Mouse (Mus musculus): Measurements from ENCODE around the gene Ap3d1. TPM values are rescaled to one million over a fixed set of nuclear protein-coding genes. Genes with fewer than 3 reads are reported as not detected.

Ap3d1 gene
- total RNA-seq, 2 experiments from 2014 or later = 145 to 153 TPM

DNA sequence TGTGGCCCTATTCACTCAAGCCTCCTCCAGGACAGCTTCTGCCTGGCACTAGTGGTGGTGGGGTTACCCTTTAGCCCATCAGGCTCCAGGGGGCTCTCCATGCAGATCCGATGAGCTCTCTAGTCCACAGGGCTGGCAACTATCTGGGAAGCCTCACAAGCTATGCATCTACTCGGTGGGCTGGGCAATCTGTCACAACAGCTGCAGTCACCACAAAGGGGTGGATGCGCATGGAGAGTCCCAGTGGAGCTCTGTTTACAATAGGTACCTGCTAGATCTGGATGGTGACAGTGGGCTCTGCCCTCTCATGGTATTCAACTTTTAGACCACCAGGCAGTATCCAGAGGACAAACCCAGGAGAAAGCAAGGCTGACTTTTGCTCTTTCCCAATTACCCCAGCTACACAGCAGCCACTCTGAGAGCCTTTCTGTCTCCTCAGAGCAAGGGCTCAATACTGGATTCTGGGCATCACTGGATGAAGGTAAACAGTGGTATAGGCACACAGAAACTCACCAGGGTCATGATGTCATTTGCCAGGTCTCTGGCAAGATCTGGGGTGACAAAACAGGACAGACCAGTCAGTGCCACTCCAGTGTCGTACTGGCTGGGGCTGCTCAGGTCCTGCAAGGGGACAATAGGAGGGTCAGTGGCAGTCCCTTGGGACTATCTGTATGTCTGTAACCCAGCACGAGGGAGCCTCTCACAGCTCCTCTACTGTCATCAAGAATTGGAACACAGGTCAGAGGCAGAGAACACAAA is 14.5 kb downstream of the Ap3d1 start:
- no peak for TF ChIP-seq CTCF (conservative IDR thresholded peaks at IDR 0.05)
- no peak overlapping the region for H3K27ac ChIP-seq

DNA sequence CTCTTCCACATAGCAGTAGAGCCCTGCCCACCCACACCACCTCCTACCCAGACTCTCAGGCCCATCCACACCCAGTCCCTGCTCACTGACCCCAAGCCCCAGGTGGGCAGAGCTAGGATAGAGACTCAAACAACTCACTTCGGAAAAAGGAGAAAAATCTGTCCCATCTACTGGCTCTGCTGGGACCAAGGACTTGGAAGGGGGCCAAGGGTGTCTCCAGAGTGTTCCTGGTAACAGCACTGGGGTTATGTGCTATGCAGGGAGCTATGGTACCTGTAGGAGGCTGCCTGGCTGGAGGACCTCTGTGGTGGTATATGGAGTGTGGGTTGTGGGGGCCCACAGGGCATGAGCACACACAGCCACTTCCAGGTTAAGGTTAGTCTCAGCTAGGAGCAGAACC is 24.8 kb downstream of the Ap3d1 start:
- no peak for TF ChIP-seq CTCF (conservative IDR thresholded peaks at IDR 0.05)
- no peak for DNase-seq (ENCODE audit: low spot score in 2 of 2)
- Histone ChIP-seq H3K27ac (no peak overlapping the region), H3K4me3 (no peak overlapping the region)

More for the DNA sequence above, 14.5 kb downstream of the Ap3d1 start:
- DNase-seq (ENCODE audit: low spot score in 2 of 2) = no peak
- no peak overlapping the region for H3K4me3 ChIP-seq

DNA sequence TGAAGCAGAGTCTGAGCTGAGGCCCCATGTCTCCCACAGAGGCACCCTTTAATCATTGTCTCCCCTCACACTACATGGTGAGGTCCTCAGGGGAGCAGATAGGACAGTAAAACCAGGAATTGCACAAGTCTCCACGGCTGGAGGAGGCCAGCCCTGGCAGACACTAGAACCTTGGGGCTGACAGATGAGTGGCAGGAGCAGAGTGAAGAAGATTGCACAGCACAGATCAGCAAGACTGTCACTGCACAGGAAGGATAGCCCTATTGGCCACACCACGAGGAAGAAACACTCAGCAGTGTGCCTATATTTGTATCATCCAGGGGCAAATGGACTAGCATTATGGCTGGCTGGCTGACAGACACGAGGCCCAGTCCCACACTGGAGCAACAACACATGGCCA is 31.2 kb downstream of the Ap3d1 start:
- no peak for DNase-seq (ENCODE audit: low spot score in 2 of 2)
- H3K4me3 ChIP-seq = no peak overlapping the region
- H3K27ac ChIP-seq = no peak overlapping the region
- no peak for TF ChIP-seq CTCF (conservative IDR thresholded peaks at IDR 0.05)

DNA sequence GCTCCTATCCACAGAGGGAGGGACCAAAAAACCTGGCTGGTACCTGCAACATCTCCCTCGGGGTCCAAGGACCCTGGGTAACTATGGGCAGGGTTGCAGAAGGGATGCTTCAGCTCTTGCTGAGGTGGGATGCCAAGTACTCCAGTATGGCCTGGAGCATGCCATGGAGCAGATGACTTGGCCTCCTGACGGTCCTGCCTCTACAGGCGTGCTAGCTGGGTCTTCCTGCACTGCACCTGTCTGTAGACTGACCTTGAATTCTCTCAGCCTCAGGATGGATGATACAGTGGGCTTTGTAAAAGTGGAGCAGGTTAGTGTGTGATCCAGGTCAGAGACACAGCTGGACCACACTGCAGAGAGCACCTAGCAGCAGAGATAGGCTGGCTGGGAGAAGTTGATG is 36.6 kb downstream of the Ap3d1 start:
- no peak for TF ChIP-seq CTCF (conservative IDR thresholded peaks at IDR 0.05)
- DNase-seq (ENCODE audit: low spot score in 2 of 2) = no peak
- H3K27ac ChIP-seq = 0 out of 2 replicates have a peak overlapping the region, but pooled peaks have one; percentile 32
- H3K4me3 ChIP-seq = no peak overlapping the region

DNA sequence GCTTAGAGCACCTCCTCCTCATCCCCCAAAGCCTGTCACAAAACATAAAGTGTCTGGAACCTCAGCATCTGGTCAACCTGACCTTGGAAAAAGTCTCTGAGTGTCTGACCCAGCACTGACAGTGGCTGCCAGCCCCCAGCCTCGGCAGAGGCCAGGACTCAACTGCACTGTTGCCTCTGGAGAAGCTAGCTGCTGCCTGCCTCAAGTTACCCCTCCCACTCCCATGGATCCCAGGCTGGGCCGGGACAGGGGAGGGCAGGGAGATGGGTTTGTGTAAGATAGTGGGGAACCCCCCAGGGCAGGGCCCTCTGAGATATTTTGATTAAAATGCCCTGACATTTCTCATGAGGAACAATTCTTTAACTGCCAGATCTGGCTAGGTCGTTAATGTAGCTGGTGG is 37.0 kb downstream of the Ap3d1 start:
- H3K27ac ChIP-seq = peak overlapping the region; percentile 32; the same call in 1 of the 2 replicates
- TF ChIP-seq CTCF (conservative IDR thresholded peaks at IDR 0.05) = no peak
- no peak overlapping the region for H3K4me3 ChIP-seq
- DNase-seq (ENCODE audit: low spot score in 2 of 2) = no peak

DNA sequence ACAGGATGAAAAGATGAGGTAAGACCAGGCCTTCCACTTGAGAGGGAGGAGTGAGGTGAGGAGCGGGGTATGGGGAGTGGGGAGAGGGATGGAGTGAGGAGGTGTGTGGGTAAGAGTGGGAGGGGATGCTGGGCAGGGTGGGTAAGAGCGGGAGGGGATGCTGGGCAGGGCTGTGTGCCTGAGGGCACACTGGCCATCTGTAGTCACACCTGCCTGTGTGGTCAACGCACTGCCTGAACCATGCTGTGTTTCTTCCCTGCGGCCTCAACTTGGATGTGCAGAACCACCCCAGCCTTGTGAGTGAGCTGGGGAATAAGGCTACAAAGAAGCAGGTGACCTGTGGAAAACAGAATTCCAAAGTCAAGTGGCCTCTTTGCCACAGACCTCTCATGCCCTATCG is 37.6 kb downstream of the Ap3d1 start:
- peak overlapping the region; percentile 91; the same call in 1 of the 2 replicates for H3K27ac ChIP-seq
- TF ChIP-seq CTCF (conservative IDR thresholded peaks at IDR 0.05) = no peak

DNA sequence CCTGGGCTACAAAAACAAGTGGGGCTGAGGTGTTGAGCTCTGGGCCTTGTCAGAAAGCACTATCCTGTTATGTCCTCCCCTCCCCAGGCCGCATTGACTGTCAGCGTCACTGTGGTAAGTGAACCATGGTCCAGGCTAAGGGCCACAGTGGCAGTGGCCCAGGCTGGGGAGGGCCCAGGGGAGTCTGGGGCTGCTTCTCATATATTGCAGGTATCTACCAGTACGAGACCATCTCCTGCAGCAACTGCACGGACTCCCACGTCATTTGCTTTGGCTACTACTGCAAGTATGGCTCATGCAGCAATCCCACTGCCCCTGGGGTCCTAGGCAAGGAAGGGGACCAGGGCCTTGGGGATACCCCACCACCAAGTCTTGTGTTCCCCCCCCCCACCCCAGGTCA is 38.4 kb downstream of the Ap3d1 start:
- no peak for TF ChIP-seq CTCF (conservative IDR thresholded peaks at IDR 0.05)
- no peak for DNase-seq (ENCODE audit: low spot score in 2 of 2)
- peak overlapping the region; percentile 81 for H3K4me3 ChIP-seq
- H3K27ac ChIP-seq = peak overlapping the region; percentile 91

More for the DNA sequence above, 37.6 kb downstream of the Ap3d1 start:
- DNase-seq (ENCODE audit: low spot score in 2 of 2) = no peak
- no peak overlapping the region for H3K4me3 ChIP-seq

DNA sequence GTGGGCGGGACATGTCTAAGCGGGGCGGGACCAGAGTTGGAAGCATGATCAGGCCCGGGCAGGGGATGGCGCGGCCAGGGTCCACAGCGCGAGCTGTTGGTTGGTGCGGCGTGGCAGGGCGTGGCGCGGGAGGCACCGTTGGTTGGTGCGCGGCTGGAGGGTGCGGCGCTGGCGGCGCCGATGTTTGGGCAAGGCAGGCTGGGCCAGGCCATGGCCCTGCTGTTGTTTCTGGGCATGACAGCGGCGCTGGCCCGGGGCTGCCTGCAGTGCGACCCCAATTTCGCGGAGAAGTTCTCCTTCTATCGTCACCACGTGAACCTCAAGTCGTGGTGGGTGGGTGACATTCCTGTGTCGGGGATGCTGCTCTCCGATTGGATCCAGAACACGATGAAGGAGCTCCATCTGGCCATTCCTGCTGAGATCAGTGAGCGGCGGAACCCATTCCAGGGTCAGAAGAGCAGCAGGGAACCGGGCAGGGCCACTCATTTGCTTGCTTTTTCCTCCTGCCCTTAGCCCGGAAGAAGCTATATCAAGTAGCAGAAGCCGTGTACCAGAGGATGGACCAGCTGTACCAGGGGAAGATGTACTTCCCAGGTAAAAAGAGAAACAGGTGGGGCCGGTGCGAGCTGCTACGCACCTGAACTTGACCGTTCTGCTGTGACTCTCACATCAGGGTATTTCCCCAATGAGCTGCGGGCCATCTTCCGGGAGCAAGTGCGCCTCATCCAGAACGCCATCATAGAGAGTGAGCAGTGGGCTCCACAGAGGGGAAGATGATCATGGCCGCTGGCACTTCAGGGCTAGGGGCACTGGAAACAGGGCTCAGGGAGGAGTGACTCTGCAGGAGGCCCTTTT is 39.3 kb downstream of the Ap3d1 start:
- H3K27ac ChIP-seq = peak overlapping the region; percentile 91
- DNase-seq (ENCODE audit: low spot score in 2 of 2) = peak; percentile 94 to 95
- peak overlapping the region; percentile 81 for H3K4me3 ChIP-seq
- peak; percentile 35 for TF ChIP-seq CTCF (conservative IDR thresholded peaks at IDR 0.05)

DNA sequence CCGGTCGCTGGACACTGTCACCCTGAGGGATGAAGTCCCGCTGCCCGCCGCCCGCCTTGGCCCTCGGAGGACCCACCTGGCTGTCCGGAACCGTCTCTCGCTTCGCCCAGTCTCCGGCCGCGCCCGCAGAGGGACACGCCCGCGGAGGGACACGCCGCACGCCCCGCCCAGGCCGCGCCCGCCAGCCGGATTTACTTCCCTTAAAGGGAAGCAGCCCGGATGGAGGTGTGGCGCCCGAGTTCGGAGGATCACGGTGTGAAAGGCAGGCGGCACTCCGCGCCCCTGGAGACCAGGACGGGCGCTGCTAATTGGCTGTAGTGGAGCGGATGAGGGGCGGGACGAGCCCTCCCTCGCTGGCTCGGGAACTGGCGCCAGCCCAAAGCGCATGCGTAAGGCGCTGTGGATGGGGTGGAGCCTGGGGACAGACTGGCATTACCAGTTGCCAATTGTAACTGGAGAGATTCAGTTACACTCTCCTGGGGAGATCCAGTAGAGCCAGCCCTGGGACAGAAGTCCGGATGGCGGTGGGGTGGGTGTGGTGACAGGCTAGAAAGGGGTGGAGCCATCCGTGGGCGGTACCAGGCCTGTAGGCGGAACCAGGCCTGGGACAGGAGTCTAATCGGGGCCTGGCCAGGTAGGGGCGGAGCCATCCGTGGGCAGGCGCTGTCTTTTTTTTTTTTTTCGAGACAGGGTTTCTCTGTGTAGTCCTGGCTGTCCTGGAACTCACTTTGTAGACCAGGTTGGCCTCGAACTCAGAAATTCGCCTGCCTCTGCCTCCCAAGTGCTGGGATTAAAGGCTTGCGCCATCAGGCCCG is 40.1 kb downstream of the Ap3d1 start, which contains the start of the genes Mob3a and Izumo4:
Gene Mob3a, minus strand, starts transcription at position 257 of the 815 bp plus-strand sequence.
Gene Izumo4, plus strand, starts transcription at position 464 of the 815 bp plus-strand sequence.
- H3K4me3 ChIP-seq = peak within 1 kb of the TSS; percentile 81
- peak within 1 kb of the TSS; percentile 91 for H3K27ac ChIP-seq
- DNase-seq (ENCODE audit: low spot score in 2 of 2) = peak; percentile 98 to 100
- peak; percentile 47 for TF ChIP-seq CTCF (conservative IDR thresholded peaks at IDR 0.05)

DNA sequence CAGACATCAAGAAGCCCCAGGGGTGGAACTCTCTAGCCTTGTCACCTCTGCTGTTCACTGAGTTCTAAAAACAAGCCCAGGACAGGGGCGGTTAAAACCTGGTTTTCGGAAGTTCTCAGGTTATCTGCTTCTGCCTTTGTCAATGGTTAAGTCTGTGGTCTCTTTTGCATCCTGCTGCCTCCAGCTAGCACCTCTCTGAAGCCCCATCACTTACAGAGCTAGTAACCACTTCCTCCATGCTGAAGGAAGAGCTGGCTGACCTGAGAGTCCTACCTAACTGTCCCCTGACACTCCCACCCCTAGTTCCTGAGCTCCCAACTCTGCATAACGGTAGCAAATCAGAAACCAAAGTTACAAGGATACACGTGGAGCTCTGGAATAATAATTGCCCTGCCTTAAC is 41.3 kb downstream of the Ap3d1 start:
- Histone ChIP-seq H3K4me3 (peak overlapping the region; percentile 81; the same call in 1 of the 2 replicates), H3K27ac (no peak overlapping the region)
- DNase-seq (ENCODE audit: low spot score in 2 of 2) = no peak
- TF ChIP-seq CTCF (conservative IDR thresholded peaks at IDR 0.05) = no peak

DNA sequence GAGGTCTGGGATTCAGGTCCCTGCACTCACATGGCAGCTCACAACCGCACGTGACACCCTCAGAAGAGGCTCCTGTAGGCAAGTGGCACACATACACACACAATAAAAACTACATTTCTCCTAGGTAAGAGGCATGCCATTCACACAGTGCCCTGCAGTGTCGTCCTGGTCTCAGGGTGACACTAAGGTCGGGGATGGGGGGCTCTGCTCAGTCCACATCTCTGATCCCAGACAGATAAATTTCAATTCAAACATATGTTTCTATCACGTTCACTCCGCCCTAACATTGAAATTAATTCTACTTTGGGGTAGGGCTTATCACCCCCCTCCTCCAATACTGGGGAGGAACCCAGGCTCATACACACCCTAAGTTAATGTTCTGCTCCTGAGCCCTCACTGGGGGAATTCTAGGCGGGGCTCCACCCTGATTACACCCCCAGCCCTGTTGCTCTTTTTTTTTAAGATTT is 42.0 kb downstream of the Ap3d1 start:
- no peak for DNase-seq (ENCODE audit: low spot score in 2 of 2)
- H3K27ac ChIP-seq = no peak overlapping the region

DNA sequence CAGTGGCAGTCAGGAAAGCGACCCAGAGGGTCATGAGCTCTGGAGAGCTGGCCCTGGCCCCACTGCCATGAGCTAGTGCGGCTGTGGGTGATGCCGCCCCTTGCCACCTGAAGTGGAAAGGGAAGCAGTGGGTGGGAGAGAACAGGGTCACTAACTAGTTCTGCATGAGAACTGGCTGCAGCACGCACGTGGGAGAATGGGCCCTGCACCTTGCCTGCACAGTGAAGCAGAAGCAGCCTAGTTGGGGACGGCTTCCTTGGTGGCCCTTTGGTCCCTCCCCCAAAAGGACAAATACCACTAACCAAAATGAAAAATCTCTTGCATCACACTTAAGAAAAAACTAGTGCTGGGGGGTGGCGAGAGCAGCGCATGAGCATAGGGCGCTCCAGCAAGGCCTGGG is 43.5 kb downstream of the Ap3d1 start:
- no peak overlapping the region for H3K27ac ChIP-seq
- TF ChIP-seq CTCF (conservative IDR thresholded peaks at IDR 0.05) = no peak
- no peak overlapping the region for H3K4me3 ChIP-seq

More for the DNA sequence above, 42.0 kb downstream of the Ap3d1 start:
- no peak overlapping the region for H3K4me3 ChIP-seq
- no peak for TF ChIP-seq CTCF (conservative IDR thresholded peaks at IDR 0.05)

More for the DNA sequence above, 43.5 kb downstream of the Ap3d1 start:
- no peak for DNase-seq (ENCODE audit: low spot score in 2 of 2)
